Mouse (Mus musculus) hindbrain, embryonic 15.5 days (tissue): ENCODE results near the gene Nfkbie. TPM values are rescaled to one million over a fixed set of nuclear protein-coding genes. Genes with fewer than 3 reads are reported as not detected.

Experiments used
- ATAC-seq: fragments of 200-750 bp; cut with Nextera tagmentation; 2 replicates; pipeline ENCODE4 v1.8.0; 2017; ENCODE audit warnings: low read depth, moderate number of reproducible peaks, moderate TSS enrichment; ENCODE audit not compliant: low FRiP score
- H3K27ac ChIP-seq: fragments of 300-500 bp; sonication (generic); replicated peaks from 2 replicates; pipeline ENCODE4 v1.5.1; 2015; ENCODE audit warnings: mild to moderate bottlenecking, inconsistent platforms
- H3K27me3 ChIP-seq: fragments of 300-500 bp; sonication (generic); 2 replicates; pipeline ENCODE4 v1.6.1; 2015; ENCODE audit warnings: control low read depth, inconsistent platforms
- H3K36me3 ChIP-seq: fragments of 300-500 bp; sonication (generic); 2 replicates; pipeline ENCODE4 v1.6.1; 2015; ENCODE audit warnings: control low read depth, inconsistent platforms
- H3K4me1 ChIP-seq: fragments of 300-500 bp; sonication (generic); replicated peaks from 2 replicates; pipeline ENCODE4 v1.6.1; 2015; ENCODE audit warnings: control low read depth, inconsistent platforms
- H3K4me2 ChIP-seq: fragments of 300-500 bp; sonication (generic); 2 replicates; pipeline ENCODE4 v1.6.1; 2015; ENCODE audit warnings: moderate library complexity, mild to moderate bottlenecking, inconsistent platforms
- H3K4me3 ChIP-seq: fragments of 300-500 bp; sonication (generic); 2 replicates; pipeline ENCODE4 v1.5.1; 2015; ENCODE audit warnings: mild to moderate bottlenecking, inconsistent platforms
- H3K9ac ChIP-seq: fragments of 300-500 bp; sonication (generic); 2 replicates; pipeline ENCODE4 v1.6.1; 2015; ENCODE audit warnings: inconsistent platforms
- H3K9me3 ChIP-seq: fragments of 300-500 bp; sonication (generic); 2 replicates; pipeline ENCODE4 v1.6.1; 2016; ENCODE audit warnings: control low read depth, inconsistent platforms
- WGBS: fragments of 180-500 bp; shearing (Covaris S2); methylation state at CpG from one replicate; pipeline ENCODE4 v1.1.7; 2015; 5-methylcytosine and 5-hydroxymethylcytosine counted together
- polyA plus RNA-seq: library from polyadenylated mRNA; unstranded; fragments of >200 nt; fragmentation: Nextera tagmentation; extraction: Ambion mirVana; gene quantifications from 2 replicates; pipeline ENCODE4 v1.2.1, GENCODE M21; 2015

The Nfkbie gene
- polyA plus RNA-seq, 1 experiment from 2014 or later = 6.4 TPM

DNA sequence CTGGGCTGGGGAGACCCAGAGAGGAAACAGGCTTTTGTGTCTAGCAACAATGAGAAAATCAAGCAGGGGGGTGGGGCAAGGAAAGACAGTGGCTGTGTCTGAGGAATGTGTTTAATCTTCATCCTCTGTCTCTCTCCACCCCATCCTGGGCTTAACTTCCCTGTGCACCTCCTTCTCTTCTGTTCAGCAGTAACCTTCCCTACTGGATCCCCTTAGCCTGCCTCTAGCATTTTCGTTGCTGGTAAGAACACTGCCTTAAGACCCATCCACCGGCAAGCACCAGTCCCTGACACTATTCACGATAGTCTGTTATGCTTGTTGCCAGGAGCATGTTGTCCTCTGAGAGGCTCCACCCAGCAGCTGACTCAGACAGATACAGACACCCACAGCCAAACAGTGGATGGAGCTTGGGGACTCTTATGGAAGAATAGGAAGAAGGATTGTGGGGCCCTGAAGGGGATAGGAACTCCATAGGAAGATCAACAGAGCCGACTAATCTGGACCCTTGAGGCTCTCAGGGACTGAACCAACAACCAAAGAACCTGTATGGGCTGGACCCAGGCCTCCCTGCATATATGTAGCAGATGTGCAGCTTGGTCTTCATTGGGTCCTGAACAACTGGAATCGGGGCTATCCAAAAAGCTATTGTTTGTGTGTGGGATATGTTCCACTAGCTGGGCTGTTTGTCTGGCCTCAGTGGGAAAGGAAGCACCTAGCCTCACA, 54.8 kb downstream of the Nfkbie start:
- no peak overlapping the region for H3K4me2 ChIP-seq
- no peak overlapping the region for H3K9ac ChIP-seq
- H3K9me3 ChIP-seq = no peaks in the 10 kb centered on the region
- H3K27ac ChIP-seq = no peak overlapping the region
- no peak for ATAC-seq
- no peak overlapping the region for H3K4me3 ChIP-seq
- H3K27me3 ChIP-seq = no peaks in the 10 kb centered on the region
- no peaks in the 10 kb centered on the region for H3K36me3 ChIP-seq
- no peaks in the 10 kb centered on the region for H3K4me1 ChIP-seq
- 38% methylated on average over 5 of the region's 5 CpGs for WGBS

- Histone ChIP-seq H3K9ac (no peak overlapping the region), H3K36me3 (no peaks in the 10 kb centered on the region), H3K9me3 (no peaks in the 10 kb centered on the region), H3K27me3 (no peaks in the 10 kb centered on the region), H3K4me1 (no peaks in the 10 kb centered on the region), H3K4me3 (no peak overlapping the region), H3K27ac (no peak overlapping the region), H3K4me2 (no peak overlapping the region)
- ATAC-seq = no peak
- 86% methylated on average over 8 of the region's 8 CpGs for WGBS
Observed at GRCm38 (mm10) chr17:45612008-45612407, 56.5 kb downstream of the Nfkbie start.

Other genes starting within 250 kb of the Nfkbie start
- 62.1 and 64.0 TPM in 2 replicates for gene Cdc5l, start 122.0 kb upstream of the Nfkbie start, polyA plus RNA-seq
- gene Spats1, start 80.3 kb upstream of the Nfkbie start, polyA plus RNA-seq = 1.8 and 2.2 TPM in 2 replicates
- 19.4 and 19.9 TPM in 2 replicates for gene Aars2, start 48.9 kb upstream of the Nfkbie start, polyA plus RNA-seq
- gene Tcte1, start 32.3 kb upstream of the Nfkbie start, polyA plus RNA-seq = 4.3 and 5.2 TPM in 2 replicates
- 27.4 and 31.9 TPM in 2 replicates for gene Tmem151b, start 6.0 kb upstream of the Nfkbie start, polyA plus RNA-seq
- gene Slc35b2, start 8.2 kb downstream of the Nfkbie start, polyA plus RNA-seq = 89.9 and 90.4 TPM in 2 replicates
- gene Hsp90ab1, start 17.6 kb downstream of the Nfkbie start, polyA plus RNA-seq = 1,555 and 1,567 TPM in 2 replicates
- gene Slc29a1, start 43.9 kb downstream of the Nfkbie start, polyA plus RNA-seq = 43.7 and 46.4 TPM in 2 replicates
- gene Mymx, start 46.4 kb downstream of the Nfkbie start, polyA plus RNA-seq = not detected in 2 replicates
- 0.58 and 1.00 TPM in 2 replicates for gene Capn11, start 103.6 kb downstream of the Nfkbie start, polyA plus RNA-seq
- gene Mrpl14, start 130.6 kb downstream of the Nfkbie start, polyA plus RNA-seq = 120 and 129 TPM in 2 replicates
- 149 and 155 TPM in 2 replicates for gene Tmem63b, start 131.2 kb downstream of the Nfkbie start, polyA plus RNA-seq
- 0.43 TPM in 1 of 2 replicates, not detected in the other for gene 1600014C23Rik, start 178.1 kb downstream of the Nfkbie start, polyA plus RNA-seq